Mouse (Mus musculus) testis, postnatal 10 days (tissue): ENCODE results near the gene Agt.
A peak's percentile ranks its signal among the peaks of the same experiment; 100 is the strongest.

ENCODE experiments used
- DNase-seq: peaks from one replicate; pipeline ENCODE4 v3.0.0; 2021; ENCODE audit warnings: low spot score

Agt gene

DNA sequence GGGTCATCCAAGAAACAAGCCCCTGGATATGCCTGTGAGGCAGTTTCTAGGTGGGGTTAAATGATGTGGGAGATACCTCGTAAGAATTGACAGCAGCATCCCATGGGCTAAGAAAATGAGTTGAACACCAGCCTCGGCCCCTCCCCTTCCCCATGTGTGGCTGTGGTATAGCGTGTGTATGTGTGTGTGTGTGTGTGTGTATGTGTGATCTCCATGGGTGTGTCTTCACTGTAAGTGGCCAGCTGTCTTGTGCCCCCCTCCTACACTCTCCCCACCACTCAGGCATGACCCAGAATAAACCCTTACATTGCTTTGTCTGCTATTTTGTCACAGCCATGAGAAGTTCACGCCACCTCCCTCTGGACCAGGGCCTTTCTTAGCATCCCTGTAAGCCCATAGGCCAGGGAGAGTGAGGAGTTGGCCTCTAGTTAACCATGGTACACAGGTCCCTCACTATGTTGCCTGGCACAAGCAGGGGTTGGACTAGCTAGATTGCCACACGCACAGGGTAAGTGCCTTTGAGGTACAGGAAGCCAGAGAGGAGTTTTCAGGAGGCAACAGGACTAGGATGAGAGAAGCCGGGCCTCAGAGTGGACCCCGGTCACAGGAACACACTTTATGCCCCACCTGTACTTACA lies 14.3 kb downstream of the Agt start:
- DNase-seq, result no peak

DNA sequence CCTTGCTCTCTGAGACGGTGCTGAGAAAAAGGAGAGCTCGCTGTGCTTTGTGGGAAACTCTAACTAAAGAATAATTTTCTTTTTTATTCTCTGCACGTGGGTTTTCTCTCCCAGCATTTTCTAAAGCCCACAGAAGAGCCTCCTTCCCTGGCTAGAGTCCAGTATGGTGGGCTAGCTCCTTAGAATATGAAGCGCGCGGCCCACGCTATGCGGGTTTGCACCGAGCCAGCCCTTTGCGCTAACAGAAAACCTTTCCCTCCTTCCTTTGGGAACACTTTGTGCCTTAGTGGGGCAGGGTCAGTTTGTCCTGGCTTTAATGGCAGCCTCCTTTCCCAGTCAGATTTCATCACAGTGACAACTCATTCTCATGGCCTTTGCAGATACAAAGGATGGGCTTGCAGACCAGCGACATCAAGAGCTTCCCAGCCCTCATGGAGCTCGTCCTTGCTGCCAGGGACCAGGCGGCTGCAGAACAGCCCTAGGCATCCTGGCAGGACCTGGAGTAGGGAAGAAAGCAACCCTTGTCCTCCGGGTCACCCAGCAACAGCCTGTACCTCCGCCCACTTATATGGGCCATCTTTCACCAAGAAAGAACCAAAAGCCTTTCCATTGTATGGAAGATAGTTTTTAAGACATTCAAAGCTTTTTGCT lies 18.4 kb downstream of the Agt start:
- DNase-seq, result no peak

DNA sequence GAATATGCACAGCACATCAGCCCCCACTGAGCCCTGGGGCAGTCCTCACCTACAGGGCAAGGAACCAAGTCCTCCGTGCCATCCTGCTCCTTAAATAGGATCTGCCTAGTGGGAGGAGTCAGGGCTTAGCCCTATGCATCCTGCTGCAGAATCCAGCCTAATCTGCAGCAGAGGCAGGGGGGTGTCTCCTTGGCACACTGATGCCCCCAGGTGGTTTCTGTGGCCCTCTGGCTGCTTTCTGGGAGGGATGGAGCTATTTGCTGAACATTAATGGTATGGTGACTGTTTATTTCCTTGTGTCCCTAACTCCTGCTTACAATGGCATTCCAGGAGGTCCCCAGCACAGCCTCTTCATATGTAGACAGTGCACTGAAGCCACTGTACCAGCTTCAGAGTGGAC lies 21.3 kb downstream of the Agt start:
- DNase-seq, result no peak

DNA sequence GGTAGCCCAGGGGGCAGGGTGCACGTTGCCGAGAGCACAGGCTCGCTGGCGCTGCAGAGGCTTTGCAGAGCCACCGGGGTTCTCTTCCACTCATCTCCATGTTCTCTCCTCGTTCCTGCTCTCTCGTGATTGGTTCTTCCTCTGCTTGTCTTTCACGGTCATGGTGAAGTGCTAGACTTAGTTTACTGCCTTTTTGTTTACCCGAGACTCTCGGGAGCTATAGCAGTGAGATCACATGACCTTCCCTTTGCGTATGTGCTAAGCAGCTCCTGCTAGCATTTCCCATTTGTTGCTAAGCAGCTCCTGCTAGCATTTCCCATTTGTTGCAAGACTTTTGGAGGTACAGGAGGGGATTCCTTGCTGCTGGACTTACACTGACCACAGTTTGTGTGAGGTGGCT lies 22.2 kb downstream of the Agt start:
- no peak for DNase-seq

DNA sequence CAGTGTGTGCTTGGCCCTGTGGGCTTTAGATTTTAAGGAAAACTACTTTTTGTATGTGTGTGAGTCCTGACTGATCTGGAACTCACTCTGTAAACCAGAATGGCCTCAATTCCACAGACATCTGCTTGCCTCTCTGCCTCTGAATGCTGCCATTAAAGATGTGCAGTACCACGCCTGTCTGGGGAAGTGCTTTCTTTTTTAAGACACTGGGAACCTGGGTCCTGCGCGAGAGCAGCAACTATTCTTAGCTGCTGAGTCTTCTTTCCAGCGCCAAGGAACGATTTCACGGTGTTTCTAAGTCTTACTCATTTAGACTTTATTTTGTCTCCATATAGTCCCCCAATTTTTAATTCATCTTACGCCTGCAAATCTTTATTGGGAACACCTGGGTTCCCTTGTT lies 22.7 kb downstream of the Agt start:
- DNase-seq, result no peak

DNA sequence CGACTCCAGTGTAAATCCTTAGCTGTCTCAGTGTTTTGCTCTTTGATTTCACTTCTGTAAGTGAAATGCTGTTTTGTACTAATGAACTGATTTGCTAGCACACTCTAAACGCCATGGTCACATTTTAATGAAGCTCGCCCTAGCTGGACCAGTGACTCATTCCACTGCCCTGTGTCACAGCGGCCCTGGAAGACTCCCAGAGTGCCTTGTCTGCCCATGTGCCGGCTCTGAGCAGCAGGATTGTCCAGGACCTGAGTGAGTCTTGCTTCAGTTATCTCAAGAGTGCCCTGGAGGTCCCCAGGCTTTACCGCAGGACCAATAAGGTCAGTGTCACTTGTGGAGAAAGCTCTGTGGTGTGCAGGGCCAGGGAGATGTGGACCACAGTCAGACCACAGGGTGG lies 23.1 kb downstream of the Agt start:
- DNase-seq, result no peak

DNA sequence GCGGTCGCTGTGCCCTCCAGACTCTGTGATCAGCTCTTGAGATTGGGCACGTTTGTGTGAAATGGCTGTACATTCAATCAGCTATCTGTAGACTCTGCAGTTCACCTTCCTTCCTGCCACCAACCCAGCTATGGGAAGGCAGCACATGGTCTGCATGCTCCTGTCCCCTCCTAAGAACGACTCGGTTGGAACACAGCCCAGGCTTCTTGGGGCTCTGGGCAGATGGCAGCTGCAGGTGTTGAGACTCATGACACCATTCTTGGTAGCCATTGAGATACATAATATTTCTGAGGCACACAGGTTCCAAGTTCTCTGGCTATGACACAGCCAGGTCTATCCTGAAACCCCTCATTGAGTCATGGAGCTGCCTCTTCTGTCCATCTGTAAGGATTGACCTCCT lies 26.2 kb downstream of the Agt start:
- DNase-seq, result no peak

DNA sequence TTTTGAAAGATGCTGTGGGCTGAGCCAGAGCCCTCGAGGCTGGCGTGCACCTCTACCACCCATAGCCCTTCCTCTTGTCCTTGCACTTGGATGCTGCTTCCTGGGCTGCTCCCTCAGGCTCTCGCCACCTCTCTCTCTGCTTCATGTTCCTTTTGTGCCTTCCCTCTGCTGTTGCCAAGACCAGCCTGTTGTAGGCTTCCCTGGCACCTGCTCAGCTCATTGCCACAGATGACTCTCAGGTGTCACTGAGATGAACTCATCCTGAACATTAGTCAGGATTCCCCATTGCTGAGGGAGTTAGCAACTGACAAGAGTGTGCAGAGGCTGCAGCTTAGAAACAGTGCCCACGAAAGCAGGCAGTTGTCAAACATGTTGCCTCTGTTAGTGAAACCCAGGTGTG lies 27.5 kb downstream of the Agt start:
- DNase-seq, result no peak

DNA sequence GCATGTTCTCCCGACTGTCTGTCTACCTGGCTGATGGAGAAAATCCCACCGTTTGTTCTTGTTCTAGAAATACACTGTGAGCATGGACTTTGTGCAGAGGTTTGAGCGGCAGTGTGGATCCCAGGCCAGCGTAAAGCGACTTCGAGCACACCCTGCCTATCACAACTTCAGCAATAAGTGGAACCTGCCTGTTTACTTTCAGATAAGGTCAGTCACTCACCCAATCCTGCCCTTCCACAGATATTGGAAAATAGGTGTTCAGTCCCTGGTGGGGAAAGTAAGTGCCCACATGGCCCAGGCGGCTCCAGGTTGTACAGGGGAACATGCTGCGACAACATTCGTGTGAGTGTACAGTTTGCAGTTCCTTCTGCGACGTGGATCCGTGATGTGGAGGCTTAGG lies 28.6 kb downstream of the Agt start:
- peak; percentile 30 for DNase-seq

DNA sequence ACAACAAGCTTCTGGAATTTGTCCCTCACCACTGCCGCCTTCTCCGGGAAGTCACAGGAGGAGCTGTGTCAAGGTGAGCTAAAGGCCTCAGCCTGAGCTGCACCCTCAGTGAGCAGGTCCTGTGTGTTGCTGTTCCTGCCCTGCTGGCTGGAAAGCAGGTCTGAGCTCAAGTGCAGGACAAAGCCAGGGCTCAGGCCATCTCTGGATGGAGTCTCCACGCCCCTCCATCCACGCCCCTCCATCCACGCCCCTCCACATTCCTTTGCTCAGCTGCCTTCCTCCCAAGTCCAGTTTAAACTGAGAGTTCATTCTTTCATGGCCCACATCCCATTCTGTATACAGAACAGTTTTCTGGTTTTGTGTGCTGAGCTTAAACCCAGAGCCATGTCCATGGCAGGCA lies 34.1 kb downstream of the Agt start:
- no peak for DNase-seq

DNA sequence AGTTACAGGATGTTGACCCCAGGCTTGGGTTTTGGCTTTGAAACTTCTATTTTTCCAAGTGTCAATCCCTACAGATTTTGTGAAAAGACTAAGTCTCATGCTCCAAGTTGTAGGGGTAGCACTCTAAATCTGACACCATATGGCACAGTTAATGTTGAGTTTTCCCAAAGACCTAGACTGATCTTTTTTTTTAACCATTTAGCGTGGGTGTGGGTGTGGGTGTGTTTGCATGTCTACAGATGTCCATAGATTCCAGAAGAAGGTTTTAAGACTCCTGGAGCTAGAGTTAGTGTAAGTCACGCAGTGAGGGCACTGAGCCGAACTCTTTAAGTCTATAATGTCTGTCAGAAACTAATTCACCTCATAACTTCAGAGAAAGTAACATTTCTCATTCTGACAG lies 36.9 kb downstream of the Agt start:
- DNase-seq, result no peak

DNA sequence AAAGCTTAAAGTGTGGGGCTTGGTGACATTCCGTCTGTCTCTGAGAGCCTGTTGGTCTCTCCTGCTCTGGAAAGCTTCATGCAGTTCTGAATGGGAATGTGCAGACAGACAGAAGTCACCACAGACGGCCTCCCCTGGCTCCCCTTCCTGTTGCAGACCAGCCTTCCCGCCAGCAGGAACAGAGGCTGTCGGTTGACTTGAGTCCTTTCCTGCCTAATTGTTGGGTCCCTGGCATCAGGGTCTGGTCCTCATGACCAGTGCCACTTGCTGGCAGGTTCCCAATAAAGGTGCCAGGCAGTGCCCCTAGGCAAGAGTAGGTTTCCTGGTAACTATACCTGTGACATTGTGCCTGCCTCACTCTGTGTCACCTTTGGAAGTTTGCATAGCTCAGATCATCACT lies 38.5 kb downstream of the Agt start:
- no peak for DNase-seq

DNA sequence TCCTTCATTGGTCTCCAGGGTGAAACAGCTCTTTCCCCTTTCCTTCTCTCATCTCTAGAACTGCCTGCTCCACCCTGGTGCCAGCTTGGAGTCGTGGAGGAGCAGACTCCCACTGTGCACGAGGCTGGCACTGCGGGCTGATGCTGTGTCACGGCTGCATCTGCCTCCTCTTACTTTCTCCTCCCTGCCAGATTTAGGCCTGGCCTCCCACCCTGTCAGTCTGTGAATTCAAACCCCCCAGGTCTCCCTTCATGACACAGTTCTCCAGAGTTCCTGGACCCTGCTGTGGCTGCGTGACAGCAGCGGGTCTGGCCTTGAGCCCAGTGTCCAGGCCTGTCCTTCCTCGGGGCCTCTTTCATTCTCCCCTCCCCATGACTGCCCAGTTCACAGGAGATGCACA lies 39.0 kb downstream of the Agt start:
- no peak for DNase-seq

DNA sequence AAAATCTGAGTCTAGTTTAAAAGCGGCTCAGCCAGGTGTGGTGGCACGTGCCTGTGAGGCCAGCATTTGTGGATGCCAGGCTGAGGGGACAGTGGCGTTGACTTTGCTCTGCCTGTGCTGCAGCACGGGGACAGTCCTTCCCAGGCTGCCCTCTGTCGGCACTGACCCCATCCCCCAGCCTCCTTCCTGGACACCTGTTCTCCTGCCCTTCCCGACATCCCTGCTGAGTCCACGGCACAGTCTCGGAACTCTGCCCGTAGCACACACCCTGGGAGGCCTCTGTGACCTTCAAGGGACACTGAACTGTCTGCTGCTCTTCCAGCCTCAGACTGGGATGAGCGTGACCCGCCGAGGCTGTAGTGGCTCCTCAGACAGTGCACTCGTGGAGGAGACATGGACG lies 39.4 kb downstream of the Agt start:
- no peak for DNase-seq

DNA sequence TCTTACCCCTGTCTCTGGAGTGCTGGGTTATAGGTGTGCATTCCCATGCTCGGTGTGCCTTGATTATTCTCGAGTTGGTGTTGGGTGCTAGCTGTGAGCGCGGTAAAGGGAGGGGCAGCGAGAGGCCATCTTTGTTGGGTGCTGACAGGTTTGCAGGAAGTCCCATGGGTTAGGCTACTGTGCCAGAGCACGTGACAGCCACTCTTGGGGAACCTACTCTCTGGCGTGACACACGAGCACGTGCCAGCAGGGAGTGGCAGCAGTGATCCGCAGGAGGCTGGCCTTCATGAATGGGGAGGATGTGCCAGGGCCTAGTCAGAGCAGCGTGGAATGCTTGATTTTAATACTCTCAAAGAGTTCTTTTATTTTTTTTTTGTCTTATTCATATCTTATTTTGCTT lies 43.2 kb downstream of the Agt start:
- no peak for DNase-seq

DNA sequence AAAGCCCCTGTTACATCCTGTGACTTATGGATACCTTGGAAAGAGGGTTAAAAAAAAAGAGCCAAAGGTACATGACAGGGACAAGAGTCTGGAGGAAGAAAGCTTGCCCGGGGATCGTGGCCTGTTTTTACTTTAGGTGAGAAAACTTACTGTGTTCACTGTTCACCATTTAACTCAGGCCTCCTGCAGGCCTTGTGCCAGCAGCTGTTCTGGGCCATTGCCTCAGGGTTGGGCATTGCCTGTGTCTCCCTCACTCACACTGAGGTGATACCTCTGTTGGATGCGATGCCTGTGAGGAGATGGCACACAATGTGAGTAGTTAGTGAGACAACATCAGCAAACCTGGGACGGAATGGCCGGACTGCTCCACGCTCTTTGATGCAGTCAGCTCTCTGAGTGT lies 47.6 kb downstream of the Agt start:
- no peak for DNase-seq

DNA sequence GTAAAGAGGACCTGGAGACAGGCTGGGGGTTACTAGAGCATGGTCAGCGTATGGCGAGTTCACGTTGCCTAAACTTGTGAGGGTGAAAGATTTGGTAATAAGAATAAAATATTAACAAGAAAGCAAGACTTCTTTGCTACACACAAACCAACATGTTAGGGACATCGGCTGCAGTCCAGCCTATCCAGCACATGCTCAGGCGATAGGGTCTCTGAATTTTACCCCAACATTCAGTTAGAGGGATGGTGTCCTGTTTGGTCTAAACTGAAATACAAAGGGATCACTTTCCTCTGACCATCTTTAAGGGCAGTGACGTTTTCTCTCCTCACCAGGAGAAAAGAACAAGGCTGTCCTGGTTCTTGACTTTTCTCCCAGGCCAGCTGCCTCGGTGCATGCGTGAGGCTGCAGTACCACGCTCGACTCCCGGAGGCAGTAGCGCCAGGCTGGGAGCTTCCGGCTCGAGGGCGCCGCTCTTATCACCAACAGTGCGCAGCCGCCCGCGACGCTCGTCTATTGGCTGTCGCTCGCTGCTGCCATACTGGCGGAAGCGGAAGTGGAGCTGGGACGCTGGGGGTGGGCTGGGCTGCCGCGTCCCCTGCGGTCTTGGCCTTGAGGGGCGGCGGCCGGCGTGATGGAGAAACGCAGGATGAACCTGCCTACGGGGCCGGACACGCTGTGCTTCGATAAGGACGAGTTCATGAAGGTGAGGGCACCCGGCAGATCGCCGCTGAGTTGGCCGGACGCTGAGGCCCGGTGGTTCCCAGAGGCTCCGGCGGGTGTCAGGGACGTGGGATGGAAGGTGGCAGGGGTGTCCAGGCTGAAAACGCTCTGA lies 49.0 kb downstream of the Agt start, which contains the start of gene Cog2:
TSS of gene Cog2 (plus strand) at position 519 of the 832 bp plus-strand sequence.
- DNase-seq, result peak; percentile 93

DNA sequence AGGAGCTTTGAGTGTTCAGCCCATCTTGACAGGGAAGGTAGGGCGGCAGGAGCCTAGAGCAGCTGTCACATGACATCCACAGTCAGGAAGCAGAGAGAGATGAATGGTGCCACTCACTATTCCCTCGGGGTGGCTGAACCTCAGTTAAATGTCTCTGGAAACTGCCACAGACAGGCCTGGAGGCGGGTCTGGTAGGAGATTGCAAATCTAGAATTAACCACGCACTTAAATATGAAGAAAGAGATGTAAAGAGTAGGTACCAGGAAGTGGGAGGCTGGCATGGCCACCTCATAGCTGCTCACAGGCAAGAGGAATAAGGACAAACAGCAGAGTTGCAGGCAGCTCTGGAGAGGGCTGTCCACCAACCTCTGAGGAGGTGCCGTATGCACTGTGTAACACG lies 52.4 kb downstream of the Agt start:
- no peak for DNase-seq

DNA sequence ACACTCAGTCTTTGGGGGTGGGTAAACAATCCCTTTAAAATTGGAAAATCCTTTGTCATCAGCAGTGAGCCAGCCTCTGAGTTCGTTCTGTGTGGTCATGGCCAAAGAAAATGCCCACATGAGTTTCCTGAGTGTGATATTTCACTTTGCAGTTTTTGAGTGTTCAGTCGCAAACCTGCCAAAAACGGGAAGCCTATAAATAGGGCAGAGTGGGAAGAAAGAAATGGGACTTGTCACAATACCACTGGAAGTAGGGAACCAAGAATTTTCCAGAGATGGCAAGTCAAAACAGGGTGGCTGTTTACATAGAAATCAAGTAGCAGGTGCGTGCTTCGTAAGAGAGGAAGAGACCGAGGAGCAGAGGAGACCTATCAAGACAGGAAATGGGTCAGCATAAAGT lies 53.0 kb downstream of the Agt start:
- no peak for DNase-seq

DNA sequence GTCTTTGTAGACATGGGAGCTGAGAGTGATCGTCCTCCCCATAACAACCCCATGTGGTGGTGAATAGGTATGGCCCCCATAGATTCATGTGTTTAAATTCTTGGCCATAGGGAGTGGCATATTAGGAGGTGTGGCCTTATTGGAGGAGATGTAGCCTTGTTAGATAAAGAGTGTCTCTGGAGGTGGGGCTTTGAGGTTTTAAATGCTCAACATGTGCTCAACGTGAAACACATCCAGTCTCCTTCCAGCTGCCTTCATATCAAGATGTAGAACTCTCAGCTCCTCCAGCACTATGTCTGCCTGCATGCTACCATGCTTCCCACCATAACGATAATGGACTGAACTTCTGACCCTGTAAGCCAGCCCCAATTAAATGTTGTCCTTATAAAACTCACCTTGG lies 53.5 kb downstream of the Agt start:
- no peak for DNase-seq

DNA sequence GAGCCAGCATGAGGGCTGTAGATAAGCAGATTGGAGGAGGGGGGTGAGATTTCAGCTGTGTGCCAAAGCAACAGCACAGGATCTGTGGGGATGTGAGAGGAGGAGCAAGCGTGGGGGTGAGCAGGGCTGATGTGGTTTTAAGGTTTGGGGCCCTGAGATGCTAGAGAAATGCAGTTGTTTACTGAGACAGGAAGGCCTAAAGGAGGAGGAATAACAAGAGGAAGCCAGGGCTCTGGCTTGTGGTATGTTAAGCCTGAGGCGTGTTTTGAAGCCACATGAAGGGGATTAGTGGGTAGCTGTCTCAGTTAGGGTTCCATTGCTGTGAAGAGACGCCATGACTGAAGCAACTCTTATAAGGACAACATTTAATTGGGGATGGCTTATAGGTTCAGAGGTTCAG lies 60.4 kb downstream of the Agt start:
- no peak for DNase-seq

DNA sequence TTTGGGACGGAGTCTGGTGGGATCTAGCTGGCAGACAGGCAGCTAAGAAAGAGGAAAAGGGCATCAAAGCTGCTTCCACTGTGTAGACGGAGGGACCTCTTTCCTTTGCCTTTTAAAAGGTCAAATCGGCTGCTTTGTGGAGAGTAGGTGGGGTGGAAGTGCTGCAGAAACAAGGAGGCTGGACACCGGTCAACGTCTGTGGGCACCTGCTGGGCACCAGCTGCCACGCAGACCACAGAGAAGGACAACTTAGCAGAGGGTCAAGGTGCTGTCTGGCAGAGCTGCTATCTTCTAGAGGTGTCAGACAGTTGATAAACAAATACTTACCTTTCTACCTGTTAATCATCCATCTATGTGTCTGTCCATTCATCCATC lies 61.2 kb downstream of the Agt start:
- DNase-seq, result no peak

DNA sequence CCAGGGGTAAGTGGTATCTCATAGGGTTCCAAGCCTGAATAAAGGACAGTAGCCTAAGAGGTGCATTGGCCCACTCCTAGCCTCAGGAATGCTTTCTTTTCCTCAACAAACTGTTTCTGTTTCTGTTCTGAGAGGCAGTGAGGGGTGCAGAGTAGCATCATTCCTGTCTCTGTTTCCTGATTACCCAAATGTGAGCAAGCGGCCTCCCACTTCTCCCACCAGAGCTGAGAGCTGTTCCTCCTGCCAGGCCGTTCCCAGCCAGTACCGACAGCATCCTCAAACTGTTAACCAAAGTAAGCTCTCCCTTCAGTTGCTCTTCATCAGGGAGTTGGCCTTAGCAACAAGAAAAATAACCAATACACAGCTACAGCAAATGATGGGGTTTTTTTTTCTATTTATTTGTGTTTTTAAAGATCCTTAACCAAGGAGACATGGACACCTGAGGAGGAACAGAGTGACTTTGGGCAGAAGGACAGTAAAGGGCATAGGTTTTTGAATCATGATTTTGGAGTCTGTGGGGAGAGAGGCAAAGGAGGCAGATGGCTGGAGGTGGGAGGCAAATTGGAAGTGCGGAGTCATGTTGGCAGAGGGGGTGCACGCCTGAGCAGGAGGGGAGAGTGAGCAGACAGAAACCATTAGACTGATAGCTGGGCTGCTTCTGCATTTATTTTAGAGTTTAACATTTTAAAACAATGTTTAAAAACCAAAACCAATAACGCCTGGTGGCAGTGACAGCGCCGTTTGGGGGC lies 61.8 kb downstream of the Agt start:
- DNase-seq, result no peak
